21 mouse cellular contexts compared by ENCODE assay signal in genomic region chr15:82995239-82995638, GRCm38 (mm10). TPM values are rescaled to one million over a fixed set of nuclear protein-coding genes. Genes with fewer than 3 reads are reported as not detected.
A peak's percentile ranks its signal among the peaks of the same experiment; 100 is the strongest.
DNase-seq lines count a peak whose midpoint lies in the region; ATAC-seq lines count a peak whose summit lies in the region.
"Had no signal": no experiment of that assay in that cellular context is flagged by ENCODE, and none has a peak within 500 bp of the region (broad histone marks: within the 10 kb centered on the region; RNA-seq: fewer than 3 reads in every experiment).

No protein-coding gene starts in this region.

- WGBS in forebrain, embryonic 10.5 days: 58% methylated on average over 7 of the region's 7 CpGs
- 50% methylated on average over 7 of the region's 7 CpGs for WGBS in forebrain, embryonic 11.5 days
- WGBS in forebrain, embryonic 13.5 days: 36% methylated on average over 7 of the region's 7 CpGs
- 58% methylated on average over 7 of the region's 7 CpGs for WGBS in midbrain, embryonic 12.5 days

- no peak overlapping the region for H3K4me2 ChIP-seq in forebrain, embryonic 11.5 days (ENCODE audit: low read depth, low read length, severe bottlenecking)
- no peak overlapping the region for H3K4me2 ChIP-seq in forebrain, embryonic 13.5 days
- H3K4me2 ChIP-seq in midbrain, embryonic 12.5 days (replicated peaks): no peak overlapping the region
- H3K4me2 ChIP-seq: heart, embryonic 15.5 days; liver, embryonic 12.5 days; lung, embryonic 15.5 days; stomach, embryonic 15.5 days had no signal

- H3K27ac ChIP-seq in forebrain, embryonic 10.5 days: peak overlapping the region; percentile 40; the same call in 1 of the 2 replicates
- no peak overlapping the region for H3K27ac ChIP-seq in forebrain, embryonic 11.5 days (ENCODE audit: low read depth, low read length)
- H3K27ac ChIP-seq in forebrain, embryonic 13.5 days: peak overlapping the region; percentile 60; the same call in 1 of the 2 replicates
- 0 out of 2 replicates have a peak overlapping the region, but pooled peaks have one; percentile 11 for H3K27ac ChIP-seq in midbrain, embryonic 12.5 days (replicated peaks)
- H3K27ac ChIP-seq: gastrocnemius, adult 2 months; heart, embryonic 15.5 days; liver, embryonic 12.5 days; lung, embryonic 15.5 days; stomach, embryonic 15.5 days had no signal

- no peaks in the 10 kb centered on the region for H3K9me3 ChIP-seq in forebrain, embryonic 10.5 days
- no peaks in the 10 kb centered on the region for H3K9me3 ChIP-seq in forebrain, embryonic 11.5 days (ENCODE audit: control insufficient read depth, low read length)
- H3K9me3 ChIP-seq in forebrain, embryonic 13.5 days (replicated peaks): no peaks in the 10 kb centered on the region
- H3K9me3 ChIP-seq in midbrain, embryonic 12.5 days: no peaks in the 10 kb centered on the region
- H3K9me3 ChIP-seq: heart, embryonic 15.5 days; liver, embryonic 12.5 days; lung, embryonic 15.5 days; stomach, embryonic 15.5 days had no signal

- intact Hi-C loops in left cerebral cortex, postnatal 14 days (cut with DNase I): no loop called here
- intact Hi-C loops in left cerebral cortex, postnatal 4 days (cut with DNase I): no loop called here

- H3K36me3 ChIP-seq in forebrain, embryonic 10.5 days (replicated peaks): no peaks in the 10 kb centered on the region
- no peaks in the 10 kb centered on the region for H3K36me3 ChIP-seq in forebrain, embryonic 11.5 days (ENCODE audit: control insufficient read depth, insufficient read depth, low read length)
- no peaks in the 10 kb centered on the region for H3K36me3 ChIP-seq in forebrain, embryonic 13.5 days (ENCODE audit: poor library complexity, severe bottlenecking)
- H3K36me3 ChIP-seq in midbrain, embryonic 12.5 days: no peaks in the 10 kb centered on the region
- H3K36me3 ChIP-seq: heart, embryonic 15.5 days; liver, embryonic 12.5 days; lung, embryonic 15.5 days; stomach, embryonic 15.5 days had no signal

- no peak for DNase-seq in forebrain, embryonic 10.5 days (ENCODE audit: extremely low spot score, low spot score)
- DNase-seq in forebrain, embryonic 11.5 days (ENCODE audit: low spot score): no peak
- peak; percentile 40 to 70 for DNase-seq in left cerebral cortex, postnatal 14 days (ENCODE audit: low spot score in 2 of 2)
- no peak for DNase-seq in left cerebral cortex, postnatal 4 days
- DNase-seq in urinary bladder, postnatal 4 days (ENCODE audit: low spot score in 2 of 2): no peak
- DNase-seq in thymus, postnatal 0 days (ENCODE audit: low spot score): no peak
- DNase-seq: adrenal gland, postnatal 10 days; cerebellum, adult 9-10 months; gastrocnemius, adult 2 months; heart, adult 18-20 months; kidney, adult 9 months; spleen, adult 18-20 months; thymus, postnatal 4 days had no signal

- no peak overlapping the region for H3K9ac ChIP-seq in forebrain, embryonic 11.5 days (ENCODE audit: low read length)
- H3K9ac ChIP-seq in forebrain, embryonic 13.5 days: no peak overlapping the region
- no peak overlapping the region for H3K9ac ChIP-seq in midbrain, embryonic 12.5 days (replicated peaks)
- H3K9ac ChIP-seq: heart, embryonic 15.5 days; liver, embryonic 12.5 days; lung, embryonic 15.5 days; stomach, embryonic 15.5 days had no signal

- ATAC-seq in forebrain, embryonic 11.5 days (replicated peaks; ENCODE audit: low FRiP score): no peak
- peak; percentile 23; the same call in 1 of the 2 replicates for ATAC-seq in forebrain, embryonic 13.5 days
- no peak for ATAC-seq in midbrain, embryonic 12.5 days (ENCODE audit: low FRiP score, low read depth)
- ATAC-seq: inflammation-experienced regulatory T-cells, adult 6 months; liver, embryonic 12.5 days had no signal

- peaks cover 99% of the 10 kb centered on the region for H3K27me3 ChIP-seq in forebrain, embryonic 10.5 days (ENCODE audit: poor library complexity, severe bottlenecking)
- H3K27me3 ChIP-seq in forebrain, embryonic 11.5 days (ENCODE audit: control insufficient read depth, insufficient read depth, low read length): peaks cover 2% of the 10 kb centered on the region
- H3K27me3 ChIP-seq in forebrain, embryonic 13.5 days: peaks cover 17% of the 10 kb centered on the region; the same call in 1 of the 2 replicates
- peaks cover 19% of the 10 kb centered on the region for H3K27me3 ChIP-seq in midbrain, embryonic 12.5 days
- H3K27me3 ChIP-seq: CH12.LX; stomach, embryonic 15.5 days had no signal

- H3K4me3 ChIP-seq in forebrain, embryonic 10.5 days: no peak overlapping the region
- no peak overlapping the region for H3K4me3 ChIP-seq in forebrain, embryonic 11.5 days (ENCODE audit: low read depth, low read length)
- H3K4me3 ChIP-seq in forebrain, embryonic 13.5 days: no peak overlapping the region
- no peak overlapping the region for H3K4me3 ChIP-seq in midbrain, embryonic 12.5 days
- H3K4me3 ChIP-seq: gastrocnemius, adult 2 months; heart, embryonic 15.5 days; liver, embryonic 12.5 days; lung, embryonic 15.5 days; stomach, embryonic 15.5 days had no signal

- peaks cover 65% of the 10 kb centered on the region for H3K4me1 ChIP-seq in forebrain, embryonic 10.5 days
- peaks cover 7% of the 10 kb centered on the region; the same call in 1 of the 2 replicates for H3K4me1 ChIP-seq in forebrain, embryonic 11.5 days (replicated peaks; ENCODE audit: control insufficient read depth, insufficient read depth, low read length)
- peaks cover 70% of the 10 kb centered on the region for H3K4me1 ChIP-seq in forebrain, embryonic 13.5 days
- H3K4me1 ChIP-seq in midbrain, embryonic 12.5 days: peaks cover 52% of the 10 kb centered on the region
- H3K4me1 ChIP-seq: liver, embryonic 12.5 days had no signal

RNA-seq across cellular contexts. Expression of gene Tcf20, which starts 7.6 kb away (rescaled TPM):
- polyA plus RNA-seq in forebrain, embryonic 10.5 days (2016; fragmentation: Nextera tagmentation; extraction: Ambion mirVana): 6.5 and 7.1 TPM in 2 replicates
- polyA plus RNA-seq in forebrain, embryonic 11.5 days (2014; fragmentation: Nextera tagmentation; extraction: Ambion mirVana): 12.1 and 12.6 TPM in 2 replicates
- 100 to 1,000 TPM; 127 to 151 TPM for total RNA-seq in left cerebral cortex, postnatal 14 days (2021)
- 100 to 1,000 TPM; 142 to 145 TPM for total RNA-seq in left cerebral cortex, postnatal 4 days (2021)
- polyA plus RNA-seq in forebrain, embryonic 13.5 days (2015; fragmentation: Nextera tagmentation; extraction: Ambion mirVana): 15.3 and 18.6 TPM in 2 replicates
- 13.7 TPM in 2 replicates for polyA plus RNA-seq in midbrain, embryonic 12.5 days (2016; fragmentation: Nextera tagmentation; extraction: Ambion mirVana)
- polyA plus RNA-seq in thymus, postnatal 0 days (2015; fragmentation: Nextera tagmentation; extraction: Ambion mirVana): 9.9 and 13.1 TPM in 2 replicates

RNA-seq across cellular contexts. Expression of gene Nfam1, which starts 37.9 kb away (rescaled TPM):
- 1.6 and 2.3 TPM in 2 replicates for polyA plus RNA-seq in forebrain, embryonic 10.5 days (2016; fragmentation: Nextera tagmentation; extraction: Ambion mirVana)
- polyA plus RNA-seq in forebrain, embryonic 11.5 days (2014; fragmentation: Nextera tagmentation; extraction: Ambion mirVana): 1.7 and 2.9 TPM in 2 replicates
- 1 to 10 TPM; 2.2 to 2.9 TPM for total RNA-seq in left cerebral cortex, postnatal 14 days (2021)
- 1 to 10 TPM; 2.0 to 2.1 TPM for total RNA-seq in left cerebral cortex, postnatal 4 days (2021)
- polyA plus RNA-seq in forebrain, embryonic 13.5 days (2015; fragmentation: Nextera tagmentation; extraction: Ambion mirVana): 1.2 and 1.5 TPM in 2 replicates
- polyA plus RNA-seq in midbrain, embryonic 12.5 days (2016; fragmentation: Nextera tagmentation; extraction: Ambion mirVana): 3.3 and 4.2 TPM in 2 replicates
- 3.2 and 3.6 TPM in 2 replicates for polyA plus RNA-seq in thymus, postnatal 0 days (2015; fragmentation: Nextera tagmentation; extraction: Ambion mirVana)

Comparison
In these comparisons a context has a peak if more than half of its experiments do, and no peak if none do; other contexts are left out.
1. DNase-seq: peak in left cerebral cortex, postnatal 14 days (2 of 2); none in forebrain, embryonic 10.5 days (single experiment), forebrain, embryonic 11.5 days (single experiment), left cerebral cortex, postnatal 4 days (single experiment), urinary bladder, postnatal 4 days (0 of 2) and thymus, postnatal 0 days (single experiment).